Mouse (Mus musculus) stomach, postnatal 0 days (tissue): Measurements from ENCODE around the gene Jph4. TPM values are rescaled to one million over a fixed set of nuclear protein-coding genes. Genes with fewer than 3 reads are reported as not detected.

Experiments
- ATAC-seq: fragments of 200-750 bp; cut with Nextera tagmentation; 2 replicates; pipeline ENCODE4 v1.8.0; 2017; ENCODE audit not compliant: low FRiP score, low TSS enrichment
- DNase-seq: peaks from one replicate; pipeline ENCODE4 v3.0.0-alpha.2; 2016; ENCODE audit warnings: low spot score
- H3K27ac ChIP-seq: fragments of 300-500 bp; sonication (generic); replicated peaks from 2 replicates; pipeline ENCODE4 v1.5.1; 2014; ENCODE audit warnings: mild to moderate bottlenecking, control low read depth
- H3K27me3 ChIP-seq: fragments of 300-500 bp; sonication (generic); 2 replicates; pipeline ENCODE4 v1.6.1; 2014; ENCODE audit warnings: low read length; ENCODE audit not compliant: control insufficient read depth, insufficient read depth
- H3K36me3 ChIP-seq: fragments of 300-500 bp; sonication (generic); 2 replicates; pipeline ENCODE4 v1.6.1; 2014; ENCODE audit warnings: low read length, mixed read lengths; ENCODE audit not compliant: control insufficient read depth, insufficient read depth
- H3K4me1 ChIP-seq: fragments of 300-500 bp; sonication (generic); replicated peaks from 2 replicates; pipeline ENCODE4 v1.6.1; 2014; ENCODE audit warnings: antibody characterized with exemption; ENCODE audit not compliant: control insufficient read depth, insufficient read depth
- H3K4me2 ChIP-seq: fragments of 300-500 bp; sonication (generic); replicated peaks from 2 replicates; pipeline ENCODE4 v1.6.1; 2014; ENCODE audit warnings: low read depth, mild to moderate bottlenecking, control low read depth, moderate library complexity
- H3K4me3 ChIP-seq: fragments of 300-500 bp; sonication (generic); 2 replicates; pipeline ENCODE4 v1.5.1; 2014; ENCODE audit warnings: low read depth, low read length, control low read depth
- H3K9ac ChIP-seq: fragments of 300-500 bp; sonication (generic); 2 replicates; pipeline ENCODE4 v1.6.1; 2014; ENCODE audit warnings: mild to moderate bottlenecking, low read length, control low read depth, mixed read lengths
- H3K9me3 ChIP-seq: fragments of 300-500 bp; sonication (generic); 2 replicates; pipeline ENCODE4 v1.6.1; 2016; ENCODE audit warnings: low read length; ENCODE audit not compliant: control insufficient read depth
- CTCF ChIP-seq: IDR thresholded peaks from 2 replicates; pipeline ENCODE4 v1.5.1; 2016; ENCODE audit warnings: antibody characterized with exemption, low read depth, mild to moderate bottlenecking, moderate library complexity
- EP300 ChIP-seq: optimal IDR thresholded peaks from 2 replicates; pipeline ENCODE3; 2016; ENCODE audit warnings: antibody characterized with exemption
- WGBS: fragments of 180-500 bp; shearing (Covaris S2); extraction: QIAGEN DNeasy Blood & Tissue Kit; methylation state at CpG from one replicate; pipeline ENCODE4 v1.1.7; 2014; 5-methylcytosine and 5-hydroxymethylcytosine counted together
- polyA plus RNA-seq: library from polyadenylated mRNA; unstranded; fragments of >200 nt; fragmentation: Nextera tagmentation; extraction: Ambion mirVana; gene quantifications from 2 replicates; pipeline ENCODE4 v1.2.1, GENCODE M21; 2015

Gene Jph4
- polyA plus RNA-seq, 1 experiment from 2014 or later: 1.0 TPM

DNA sequence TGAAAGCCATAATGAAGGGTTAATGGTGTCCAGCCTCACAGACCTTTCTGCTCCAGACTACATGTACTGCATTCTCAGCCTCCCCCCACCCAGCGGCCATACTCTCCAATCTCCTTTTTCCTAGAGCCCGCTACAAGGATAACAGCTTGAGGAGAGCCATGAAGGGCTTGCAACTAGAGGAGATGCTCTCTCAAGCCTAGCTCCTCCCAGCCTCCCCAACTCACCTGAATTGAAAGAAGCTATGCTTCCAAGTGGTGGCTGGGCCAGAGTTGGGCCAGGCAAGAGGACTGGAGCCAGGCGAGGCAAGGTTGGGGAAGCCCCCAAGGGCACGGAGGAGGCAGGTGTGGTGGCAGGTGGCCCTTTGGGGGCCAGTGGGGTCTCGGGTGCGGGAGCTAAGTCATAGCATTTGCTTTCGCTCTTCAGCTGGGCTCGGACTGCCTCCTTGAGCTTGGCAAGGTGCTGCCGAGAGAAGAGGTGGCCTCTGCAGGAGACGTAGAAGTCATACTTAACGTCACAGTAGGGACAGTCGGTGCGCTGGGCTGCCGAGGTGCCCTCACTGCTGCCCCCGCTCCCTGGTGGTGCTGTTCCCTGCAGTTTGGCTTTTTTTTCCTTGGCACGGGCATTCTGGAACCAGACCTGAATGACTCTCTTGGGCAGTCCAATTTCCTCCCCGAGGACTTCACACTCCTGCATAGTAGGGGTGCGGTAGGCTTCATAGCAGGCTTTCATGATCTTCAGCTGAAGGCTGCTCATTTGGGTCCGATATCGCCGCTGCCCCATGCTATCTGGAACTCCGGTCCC is 53.0 kb downstream of the Jph4 start:
- ATAC-seq: no peak
- Histone ChIP-seq H3K4me1 (0 out of 2 replicates have a peak, but pooled peaks cover 2% of the 10 kb centered on the region), H3K27ac (no peak overlapping the region), H3K4me2 (no peak overlapping the region), H3K36me3 (no peaks in the 10 kb centered on the region), H3K9me3 (no peaks in the 10 kb centered on the region), H3K4me3 (no peak overlapping the region), H3K9ac (no peak overlapping the region), H3K27me3 (no peaks in the 10 kb centered on the region)
- no peak for TF ChIP-seq CTCF
- no peak for TF ChIP-seq EP300
- 87% methylated on average over 21 of the region's 22 CpGs for WGBS
- no peak for DNase-seq

DNA sequence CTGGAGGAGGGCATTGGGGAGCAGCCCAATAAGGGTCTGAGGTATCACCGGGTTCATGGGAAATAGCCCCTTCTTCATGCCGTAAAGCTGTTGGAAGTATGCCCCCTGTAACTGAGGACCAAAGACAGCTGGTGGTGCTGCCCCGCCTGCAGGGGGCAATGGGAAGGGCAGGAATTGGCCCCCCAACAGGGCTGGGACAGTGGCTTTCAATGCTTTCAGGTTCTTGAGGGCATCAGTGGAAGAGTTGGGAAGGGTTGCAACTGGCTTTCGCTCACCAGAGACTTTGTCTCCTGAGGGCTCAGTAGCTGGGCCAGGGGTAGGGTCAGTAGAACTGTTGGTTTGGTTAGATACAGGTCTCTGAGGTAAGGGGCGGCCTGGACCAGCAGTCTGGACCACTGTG is 53.6 kb downstream of the Jph4 start:
- WGBS: 85% methylated on average over 5 of the region's 5 CpGs
- no peak overlapping the region for H3K27ac ChIP-seq
- H3K4me3 ChIP-seq: no peak overlapping the region
- TF ChIP-seq EP300 (no peak), CTCF (no peak)
- H3K4me2 ChIP-seq: no peak overlapping the region
- H3K9ac ChIP-seq: no peak overlapping the region
- DNase-seq (no peak), ATAC-seq (no peak)
- 0 out of 2 replicates have a peak, but pooled peaks cover 2% of the 10 kb centered on the region for H3K4me1 ChIP-seq
- no peaks in the 10 kb centered on the region for H3K27me3 ChIP-seq
- no peaks in the 10 kb centered on the region for H3K36me3 ChIP-seq
- H3K9me3 ChIP-seq: no peaks in the 10 kb centered on the region

GRCm38 (mm10) chr14:55062626-55063025 is 54.1 kb downstream of the Jph4 start:
- Histone ChIP-seq H3K9ac (peak overlapping the region; percentile 27; the same call in 1 of the 2 replicates), H3K27me3 (no peaks in the 10 kb centered on the region), H3K36me3 (no peaks in the 10 kb centered on the region), H3K4me1 (0 out of 2 replicates have a peak, but pooled peaks cover 2% of the 10 kb centered on the region), H3K9me3 (no peaks in the 10 kb centered on the region), H3K27ac (no peak overlapping the region), H3K4me2 (0 out of 2 replicates have a peak overlapping the region, but pooled peaks have one; percentile 23), H3K4me3 (no peak overlapping the region)
- 20% methylated on average over 17 of the region's 17 CpGs for WGBS
- TF ChIP-seq CTCF (no peak), EP300 (no peak)
- peak; percentile 42 for DNase-seq
- ATAC-seq: peak; percentile 51; the same call in 1 of the 2 replicates

DNA sequence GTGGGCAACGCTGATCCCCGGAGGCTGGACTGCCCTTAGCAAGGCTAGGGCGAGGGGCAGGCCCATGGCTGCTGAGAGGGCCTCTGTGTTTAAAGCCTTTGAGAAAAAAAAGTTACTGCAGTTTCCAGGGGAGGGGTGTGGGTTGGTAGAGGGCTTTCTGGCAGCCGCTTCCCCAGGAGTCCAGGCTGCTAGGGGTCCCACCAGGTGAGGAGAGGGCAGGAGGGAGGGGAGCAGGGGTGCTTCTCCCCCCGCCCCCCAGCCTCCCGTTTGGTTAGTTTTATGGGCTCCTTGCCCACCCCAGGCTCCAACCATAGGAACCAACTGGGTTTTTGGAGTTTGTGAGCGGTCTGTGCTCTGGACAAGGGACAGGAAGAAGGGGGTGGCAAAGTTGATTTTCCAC is 54.9 kb downstream of the Jph4 start:
- no peaks in the 10 kb centered on the region for H3K27me3 ChIP-seq
- H3K27ac ChIP-seq: no peak overlapping the region

DNA sequence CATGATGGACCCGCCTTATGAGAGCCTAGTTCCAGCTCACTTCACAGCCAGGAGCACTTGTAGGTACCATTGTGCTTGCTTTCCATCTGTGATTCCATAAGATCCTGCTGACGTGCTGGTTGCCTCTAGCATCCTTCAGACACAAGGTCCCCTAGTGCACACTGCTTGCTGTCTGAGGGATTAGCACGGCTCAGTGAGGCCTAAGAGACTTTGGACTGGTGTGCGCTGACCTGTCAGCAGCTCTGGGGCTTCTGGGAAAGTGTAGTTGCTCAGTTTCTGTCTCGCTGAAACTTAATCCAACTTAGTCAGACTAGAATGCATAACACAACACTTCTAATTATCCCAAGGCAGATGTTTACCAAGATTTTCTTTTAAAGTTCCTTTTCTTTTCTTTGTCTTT is 56.8 kb downstream of the Jph4 start:
- Histone ChIP-seq H3K27me3 (no peaks in the 10 kb centered on the region), H3K9me3 (no peaks in the 10 kb centered on the region), H3K4me3 (no peak overlapping the region), H3K36me3 (no peaks in the 10 kb centered on the region), H3K4me2 (no peak overlapping the region), H3K27ac (no peak overlapping the region), H3K9ac (no peak overlapping the region), H3K4me1 (0 out of 2 replicates have a peak, but pooled peaks cover 2% of the 10 kb centered on the region)
- DNase-seq: no peak
- no peak for ATAC-seq
- TF ChIP-seq EP300: no peak
- TF ChIP-seq CTCF: no peak
- WGBS: 56% methylated on average over 5 of the region's 5 CpGs

More for the DNA sequence above, 54.9 kb downstream of the Jph4 start:
- Histone ChIP-seq H3K36me3 (no peaks in the 10 kb centered on the region), H3K9me3 (no peaks in the 10 kb centered on the region), H3K4me3 (no peak overlapping the region), H3K4me2 (no peak overlapping the region), H3K4me1 (0 out of 2 replicates have a peak, but pooled peaks cover 2% of the 10 kb centered on the region), H3K9ac (no peak overlapping the region)
- TF ChIP-seq EP300: no peak
- no peak for TF ChIP-seq CTCF
- 34% methylated on average over 6 of the region's 7 CpGs for WGBS
- DNase-seq: no peak
- no peak for ATAC-seq

GRCm38 (mm10) chr14:55059009-55059408 is 57.7 kb downstream of the Jph4 start:
- DNase-seq (no peak), ATAC-seq (no peak)
- Histone ChIP-seq H3K27ac (no peak overlapping the region), H3K4me2 (no peak overlapping the region), H3K36me3 (no peaks in the 10 kb centered on the region), H3K27me3 (no peaks in the 10 kb centered on the region), H3K4me3 (no peak overlapping the region), H3K9me3 (no peaks in the 10 kb centered on the region), H3K9ac (no peak overlapping the region), H3K4me1 (0 out of 2 replicates have a peak, but pooled peaks cover 2% of the 10 kb centered on the region)
- WGBS: 68% methylated on average over 1 of the region's 1 CpGs
- no peak for TF ChIP-seq EP300
- TF ChIP-seq CTCF: no peak

Other genes with a start within 250 kb of the Jph4 start
- gene Homez, start 246.0 kb downstream of the Jph4 start, polyA plus RNA-seq: 4.5 and 5.0 TPM in 2 replicates
- 1.7 and 2.2 TPM in 2 replicates for gene Ppp1r3e, start 239.4 kb downstream of the Jph4 start, polyA plus RNA-seq
- gene Bcl2l2, start 233.6 kb downstream of the Jph4 start, polyA plus RNA-seq: 4.3 and 4.7 TPM in 2 replicates
- 1.2 TPM in 2 replicates for gene Gm20521, start 233.5 kb downstream of the Jph4 start, polyA plus RNA-seq
- 46.4 and 56.2 TPM in 2 replicates for gene Pabpn1, start 224.4 kb downstream of the Jph4 start, polyA plus RNA-seq
- 15.4 and 20.6 TPM in 2 replicates for gene Slc22a17, start 203.8 kb downstream of the Jph4 start, polyA plus RNA-seq
- 14.1 and 16.8 TPM in 2 replicates for gene Efs, start 190.8 kb downstream of the Jph4 start, polyA plus RNA-seq
- gene Il25, start 184.2 kb downstream of the Jph4 start, polyA plus RNA-seq: 0.15 TPM in 1 of 2 replicates, not detected in the other
- 3.3 and 4.6 TPM in 2 replicates for gene Cmtm5, start 180.7 kb downstream of the Jph4 start, polyA plus RNA-seq
- gene Myh6, start 150.0 kb downstream of the Jph4 start, polyA plus RNA-seq: 0.27 and 0.29 TPM in 2 replicates
- gene Gm17428, start 140.0 kb downstream of the Jph4 start, polyA plus RNA-seq: not detected in 2 replicates
- 1.4 and 2.4 TPM in 2 replicates for gene Myh7, start 122.3 kb downstream of the Jph4 start, polyA plus RNA-seq
- gene Ngdn, start 101.5 kb downstream of the Jph4 start, polyA plus RNA-seq: 54.4 and 55.2 TPM in 2 replicates
- 1.0 and 1.3 TPM in 2 replicates for gene Zfhx2, start 24.6 kb downstream of the Jph4 start, polyA plus RNA-seq
- 11.5 and 11.8 TPM in 2 replicates for gene Thtpa, start 22.2 kb downstream of the Jph4 start, polyA plus RNA-seq
- gene Ap1g2, start 10.3 kb downstream of the Jph4 start, polyA plus RNA-seq: 26.4 and 31.0 TPM in 2 replicates
- 0.18 and 0.23 TPM in 2 replicates for gene Dhrs2, start 105.1 kb upstream of the Jph4 start, polyA plus RNA-seq